Mouse (Mus musculus) myocyte (in vitro differentiated cells): ENCODE results near the gene Rbp7.

Source experiments
- CEBPB ChIP-seq: IDR thresholded peaks from 2 replicates; pipeline ENCODE4 v1.6.1; 2011; ENCODE audit warnings: mild to moderate bottlenecking, moderate library complexity; ENCODE audit not compliant: poor library complexity, insufficient read depth, severe bottlenecking
- MAX ChIP-seq: IDR thresholded peaks from one replicate; pipeline ENCODE4 v1.6.1; 2011; ENCODE audit warnings: low read depth, mild to moderate bottlenecking, control low read depth
- POLR2A ChIP-seq: IDR thresholded peaks from one replicate; pipeline ENCODE4 v1.6.1; 2011; ENCODE audit warnings: low read depth, mild to moderate bottlenecking, control low read depth, moderate library complexity; ENCODE audit not compliant: insufficient read length
- TCF12 ChIP-seq: IDR thresholded peaks from one replicate; pipeline ENCODE4 v1.6.1; 2011; ENCODE audit warnings: mild to moderate bottlenecking, control low read depth; ENCODE audit not compliant: poor library complexity, insufficient read depth, severe bottlenecking
- TCF3 ChIP-seq: IDR thresholded peaks from one replicate; pipeline ENCODE4 v1.6.1; 2011; ENCODE audit warnings: low read depth, control low read depth; ENCODE audit not compliant: insufficient read length
- USF1 ChIP-seq: IDR thresholded peaks from one replicate; pipeline ENCODE4 v1.6.1; 2011; ENCODE audit warnings: low read depth, mild to moderate bottlenecking, control low read depth, moderate library complexity

DNA sequence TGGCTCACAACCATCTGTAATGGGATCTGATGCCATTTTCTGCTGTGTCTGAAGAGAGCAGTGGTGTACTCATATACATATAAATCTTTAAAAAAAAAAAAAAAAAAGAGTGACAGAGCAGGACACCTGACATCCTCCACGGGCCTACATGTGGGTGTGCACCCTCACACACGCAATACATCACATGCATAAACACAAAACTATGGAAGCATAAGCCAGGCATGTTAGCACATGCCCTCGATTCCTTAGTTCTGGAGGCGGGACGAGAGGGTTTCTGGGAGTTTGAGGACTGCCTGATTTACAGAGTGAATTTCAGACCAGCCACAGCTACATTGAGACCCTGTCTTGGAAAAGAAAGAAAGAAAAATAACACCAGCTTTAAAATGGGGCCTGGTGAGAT, 49.6 kb upstream of the Rbp7 start:
- TF ChIP-seq MAX (no peak), USF1 (no peak), POLR2A (no peak), TCF3 (no peak), CEBPB (no peak), TCF12 (no peak)
